Mouse (Mus musculus): ENCODE measurements around the gene Olfr1198. TPM values are rescaled to one million over a fixed set of nuclear protein-coding genes. Genes with fewer than 3 reads are reported as not detected.

Gene Olfr1198
- polyA plus RNA-seq (2017; shearing (Covaris generic)), result not detected

GRCm38 (mm10) chr2:88751270-88751669, at the start of gene Olfr1198:
Gene Olfr1198, minus strand, starts transcription at chr2:88751370.

GRCm38 (mm10) chr2:88792736-88793135, 41.6 kb upstream of the Olfr1198 start, which contains the start of gene Olfr1201:
Gene Olfr1201, plus strand, starts transcription at chr2:88793036.

GRCm38 (mm10) chr2:88770388-88770787, 19.2 kb upstream of the Olfr1198 start, which contains the start of gene Olfr1200:
Gene Olfr1200, minus strand, starts transcription at chr2:88770488.

DNA sequence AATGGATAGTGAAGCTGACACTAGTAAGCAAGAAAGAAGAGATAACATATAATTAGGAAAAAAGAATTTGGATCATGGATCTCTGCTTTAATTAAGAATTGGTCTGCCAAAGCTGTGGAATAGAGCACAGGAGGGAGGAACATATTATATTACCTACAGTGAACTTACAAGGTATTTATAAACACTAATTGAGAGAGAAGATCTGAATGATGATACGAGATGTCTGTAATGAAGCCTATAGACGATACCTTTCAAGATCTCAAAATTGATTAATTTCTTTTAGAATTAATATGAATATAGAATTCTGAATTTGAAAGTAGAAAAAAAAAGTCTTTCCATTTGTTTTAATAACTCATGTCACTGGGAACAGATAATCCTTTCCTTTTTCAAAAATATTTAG, 9.2 kb upstream of the Olfr1198 start, which contains the start of gene Olfr1199:
Olfr1199 (minus strand) TSS at position 101 of the 400 bp plus-strand sequence.

DNA sequence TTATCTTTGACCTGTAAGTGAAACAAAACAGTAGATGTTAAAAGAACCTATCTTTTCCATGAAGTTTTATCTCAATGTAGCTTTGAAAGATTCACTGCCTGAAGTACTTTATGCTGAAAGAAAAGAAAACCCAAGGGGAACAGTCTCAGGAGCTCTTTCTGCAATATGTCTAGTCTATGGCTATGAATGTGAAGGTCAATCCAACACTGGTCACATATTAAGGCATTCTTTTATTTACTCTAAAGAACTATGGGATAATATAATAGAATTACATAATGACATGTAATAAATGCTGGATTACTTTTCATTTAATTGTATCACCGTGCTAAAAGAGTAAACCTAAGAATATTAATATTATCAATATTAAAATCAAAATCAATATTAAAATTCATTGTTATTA, 18.9 kb downstream of the Olfr1198 start, which contains the start of gene Olfr1197:
Olfr1197 (minus strand) TSS at position 101 of the 400 bp plus-strand sequence.

GRCm38 (mm10) chr2:88704497-88704896, 46.7 kb downstream of the Olfr1198 start, which contains the start of gene Olfr1196:
Gene Olfr1196, minus strand, starts transcription at chr2:88704597.

Other genes with a start within 250 kb of the Olfr1198 start
- gene Olfr1186, start 232.8 kb downstream of the Olfr1198 start, polyA plus RNA-seq (2017; shearing (Covaris generic)), result not detected
- gene Olfr1188, start 194.4 kb downstream of the Olfr1198 start, polyA plus RNA-seq (2017; shearing (Covaris generic)), result not detected
- not detected for gene Olfr1189, start 164.9 kb downstream of the Olfr1198 start, polyA plus RNA-seq (2017; shearing (Covaris generic))
- gene Olfr1191-ps1, start 110.8 kb downstream of the Olfr1198 start, polyA plus RNA-seq (2017; shearing (Covaris generic)), result not detected
- not detected for gene Olfr1192-ps1, start 102.9 kb downstream of the Olfr1198 start, polyA plus RNA-seq (2017; shearing (Covaris generic))
- gene Olfr1193, start 75.7 kb downstream of the Olfr1198 start, polyA plus RNA-seq (2017; shearing (Covaris generic)), result not detected
- 0.11 TPM for gene Olfr1195, start 62.2 kb downstream of the Olfr1198 start, polyA plus RNA-seq (2017; shearing (Covaris generic))
- not detected for gene Olfr1196, start 46.8 kb downstream of the Olfr1198 start, polyA plus RNA-seq (2017; shearing (Covaris generic))
- gene Olfr1197, start 19.0 kb downstream of the Olfr1198 start, polyA plus RNA-seq (2017; shearing (Covaris generic)), result not detected
- gene Olfr1199, start 9.1 kb upstream of the Olfr1198 start, polyA plus RNA-seq (2017; shearing (Covaris generic)), result not detected
- not detected for gene Olfr1200, start 19.1 kb upstream of the Olfr1198 start, polyA plus RNA-seq (2017; shearing (Covaris generic))
- gene Olfr1201, start 41.7 kb upstream of the Olfr1198 start, polyA plus RNA-seq (2017; shearing (Covaris generic)), result not detected
- gene Olfr1202, start 63.1 kb upstream of the Olfr1198 start, polyA plus RNA-seq (2017; shearing (Covaris generic)), result not detected
- gene Olfr1205, start 78.4 kb upstream of the Olfr1198 start, polyA plus RNA-seq (2017; shearing (Covaris generic)), result not detected
- gene Olfr1204, start 97.9 kb upstream of the Olfr1198 start, polyA plus RNA-seq (2017; shearing (Covaris generic)), result not detected
- not detected for gene Olfr1206, start 111.9 kb upstream of the Olfr1198 start, polyA plus RNA-seq (2017; shearing (Covaris generic))
- gene Olfr1208, start 150.9 kb upstream of the Olfr1198 start, polyA plus RNA-seq (2017; shearing (Covaris generic)), result not detected
- not detected for gene Olfr1209, start 163.8 kb upstream of the Olfr1198 start, polyA plus RNA-seq (2017; shearing (Covaris generic))
- not detected for gene Olfr1211, start 186.7 kb upstream of the Olfr1198 start, polyA plus RNA-seq (2017; shearing (Covaris generic))
- gene Olfr1212, start 202.6 kb upstream of the Olfr1198 start, polyA plus RNA-seq (2017; shearing (Covaris generic)), result not detected
- not detected for gene Gm13762, start 228.9 kb upstream of the Olfr1198 start, polyA plus RNA-seq (2017; shearing (Covaris generic))
- not detected for gene Olfr1214, start 241.3 kb upstream of the Olfr1198 start, polyA plus RNA-seq (2017; shearing (Covaris generic))